Mouse (Mus musculus): ENCODE results near the gene Ccdc152.
"Not testable (repeated sequence)": the region's sequence is repeated elsewhere in the genome, so short reads cannot be mapped to it uniquely, and the experiment has no call there.

The Ccdc152 gene

DNA sequence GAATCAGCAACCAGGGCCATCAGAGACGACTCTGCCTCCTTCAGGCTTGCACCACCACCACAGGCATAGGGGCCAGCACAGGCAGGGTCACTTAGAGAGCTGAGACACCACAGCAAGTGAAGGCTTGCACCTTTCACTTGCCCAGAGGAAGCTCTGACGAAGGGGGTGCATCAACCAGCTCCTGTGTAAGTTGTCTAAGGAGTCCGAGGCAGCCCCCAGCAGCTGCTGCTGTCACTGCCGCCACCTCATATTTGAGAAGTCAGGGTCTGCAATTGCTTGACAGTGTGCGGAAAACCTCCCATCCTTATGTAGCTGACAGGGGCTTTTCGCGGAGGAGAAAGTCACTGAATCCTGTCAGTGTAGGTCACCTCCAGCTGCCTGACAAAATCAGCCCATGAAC lies 24.1 kb downstream of the Ccdc152 start:
- no peak for DNase-seq (ENCODE audit: low read depth, low spot score)

DNA sequence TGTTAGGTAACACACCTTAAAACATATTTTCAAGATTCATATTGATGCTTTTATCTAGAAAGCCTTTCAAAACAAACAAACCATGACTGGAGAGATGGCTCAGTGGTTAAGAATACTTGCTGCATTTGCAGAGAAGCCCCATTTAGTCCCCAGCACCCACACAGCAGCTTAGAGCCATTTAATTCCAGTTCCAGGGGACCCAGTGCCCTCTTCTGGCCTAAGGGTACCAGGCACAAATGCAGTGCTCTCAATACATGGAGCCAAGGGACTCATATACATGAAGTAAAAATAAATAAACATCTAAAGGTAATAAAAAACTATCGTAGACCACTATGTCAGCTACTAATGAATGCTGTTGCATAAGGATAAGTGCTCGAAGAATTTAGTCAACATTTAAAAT lies 25.9 kb downstream of the Ccdc152 start:
- DNase-seq (ENCODE audit: low read depth, low spot score): peak; percentile 32

DNA sequence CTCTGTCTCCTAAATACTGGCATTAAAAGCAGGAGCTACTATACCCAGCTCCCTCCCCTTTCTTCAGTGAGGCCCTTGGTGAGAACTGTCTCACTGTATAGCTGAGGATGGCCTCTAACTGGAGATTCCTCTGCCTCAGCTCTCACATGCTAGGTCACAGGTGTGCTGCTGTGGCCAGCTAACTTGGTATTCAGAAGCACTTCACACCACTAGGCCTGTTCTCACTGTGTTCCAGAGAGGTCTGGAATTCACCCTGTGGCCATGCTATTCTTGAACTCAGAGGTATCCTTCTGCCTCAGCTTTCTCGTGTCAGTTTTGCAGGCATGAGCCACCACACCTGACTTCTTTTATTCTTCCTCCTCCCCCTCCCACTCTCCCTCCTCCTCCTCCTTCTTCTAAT lies 30.1 kb downstream of the Ccdc152 start:
- no peak for DNase-seq (ENCODE audit: low read depth, low spot score)

DNA sequence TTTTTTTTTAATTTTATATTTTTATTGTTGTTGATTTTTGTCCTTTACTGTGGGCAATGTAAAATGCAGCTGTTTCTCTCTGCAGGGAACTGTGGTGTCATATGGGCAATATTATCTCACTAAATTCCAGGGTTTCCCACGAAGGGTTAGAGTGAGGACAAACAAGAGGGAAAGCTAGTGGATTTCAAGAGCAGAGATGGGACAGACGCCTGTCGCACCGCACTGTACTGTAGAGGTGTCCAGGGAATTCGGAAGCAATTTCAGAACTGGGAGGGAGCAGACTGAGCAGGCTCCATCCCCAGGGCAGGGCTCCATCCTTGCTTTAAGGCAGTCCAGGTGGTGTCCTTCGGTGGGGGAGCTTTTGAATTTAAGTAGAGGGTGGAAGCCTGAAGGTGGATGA lies 32.1 kb downstream of the Ccdc152 start:
- DNase-seq (ENCODE audit: low read depth, low spot score): no peak

DNA sequence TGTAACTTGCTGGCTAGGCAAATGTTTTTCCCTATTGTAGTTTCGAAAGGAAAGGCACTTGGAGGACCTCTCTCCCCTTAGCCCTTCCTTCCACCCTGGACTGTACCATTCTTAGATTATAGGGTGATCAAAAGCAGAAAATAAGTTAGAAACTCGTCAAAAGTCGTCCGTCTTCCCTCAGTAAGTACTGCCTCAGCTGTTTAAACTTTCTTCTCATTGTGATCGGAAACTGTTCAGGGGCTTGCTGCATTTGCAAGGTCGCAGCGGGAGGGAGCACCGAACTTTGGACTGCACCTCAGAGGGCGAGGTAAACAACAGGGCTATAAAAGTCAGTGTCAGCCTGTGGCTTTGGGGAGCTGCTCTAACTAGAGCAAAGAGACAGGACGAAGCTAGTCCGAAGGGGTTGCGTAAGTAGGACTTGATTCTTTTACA lies 32.7 kb downstream of the Ccdc152 start:
- peak; percentile 78 for DNase-seq (ENCODE audit: low read depth, low spot score)

DNA sequence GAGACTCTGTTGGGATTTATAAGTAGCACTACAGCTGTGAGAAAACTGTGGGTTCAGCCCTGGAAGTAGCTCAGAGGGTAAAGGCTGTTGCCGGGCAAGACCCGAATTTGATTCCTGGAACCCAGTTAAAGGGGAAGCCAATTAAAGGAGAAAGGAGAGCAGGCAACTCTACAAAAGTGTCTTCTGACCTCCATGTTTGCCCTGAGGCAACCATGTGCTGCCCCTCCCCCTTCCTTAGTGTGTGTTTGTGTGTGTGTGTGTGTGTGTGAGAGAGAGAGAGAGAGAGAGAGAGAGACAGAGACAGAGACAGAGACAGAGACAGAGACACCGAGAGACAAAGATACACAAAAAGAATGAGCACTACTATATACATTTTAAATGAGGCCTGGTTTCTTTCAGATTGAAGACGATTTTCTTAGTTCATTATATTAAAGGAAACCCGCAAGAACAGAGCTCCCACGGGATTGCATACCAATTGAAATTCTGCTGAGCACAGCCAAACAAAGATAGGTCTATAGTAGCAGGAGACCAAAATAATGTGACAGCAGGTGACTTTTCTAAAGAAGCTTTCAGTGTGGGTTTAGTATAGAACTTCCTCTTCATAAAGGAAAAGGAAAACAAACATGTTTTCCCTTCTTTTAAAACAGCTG lies 33.2 kb downstream of the Ccdc152 start:
- peak; percentile 31 for DNase-seq (ENCODE audit: low read depth, low spot score)

DNA sequence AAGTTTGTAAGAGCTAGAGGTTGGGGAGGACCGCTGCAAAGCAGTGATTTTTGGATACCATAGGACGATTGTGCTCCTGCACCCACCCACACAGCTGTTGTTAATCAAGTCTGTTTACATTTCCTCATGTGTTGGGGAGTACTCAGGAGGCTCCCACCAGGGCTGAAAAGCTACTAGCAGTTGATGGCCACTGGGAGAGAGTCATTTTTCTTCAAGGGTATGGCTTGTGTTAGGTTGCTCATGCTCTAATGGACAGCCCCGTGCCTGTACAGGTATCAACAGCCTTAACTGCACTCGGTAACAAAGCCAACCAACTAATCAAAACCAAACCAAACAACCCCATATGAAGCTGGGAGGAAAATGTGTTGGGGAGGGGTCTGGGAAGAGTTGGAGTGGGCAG lies 33.8 kb downstream of the Ccdc152 start:
- DNase-seq (ENCODE audit: low read depth, low spot score): no peak

DNA sequence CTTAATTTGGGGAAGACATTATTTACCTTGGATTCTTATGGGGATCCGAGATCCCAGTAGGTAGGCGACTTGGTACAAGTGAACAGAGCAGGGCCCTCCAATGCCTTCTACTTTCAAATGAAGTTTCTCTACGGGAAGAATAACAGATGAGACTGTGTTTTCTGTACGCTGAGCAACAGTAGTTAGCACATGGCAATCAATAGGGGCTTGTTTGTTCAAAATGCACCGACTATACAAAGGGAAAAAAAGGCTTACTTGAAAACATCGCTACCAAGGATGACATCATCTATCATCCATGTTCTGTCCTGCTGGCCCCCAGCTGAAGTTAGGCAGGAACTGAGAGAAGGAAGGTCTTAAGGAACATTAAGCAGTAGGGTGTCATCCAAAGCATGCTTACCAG lies 35.1 kb downstream of the Ccdc152 start, which contains the start of gene Selenop:
Selenop (plus strand) TSS at position 301 of the 400 bp plus-strand sequence.
- DNase-seq (ENCODE audit: low read depth, low spot score): no peak

DNA sequence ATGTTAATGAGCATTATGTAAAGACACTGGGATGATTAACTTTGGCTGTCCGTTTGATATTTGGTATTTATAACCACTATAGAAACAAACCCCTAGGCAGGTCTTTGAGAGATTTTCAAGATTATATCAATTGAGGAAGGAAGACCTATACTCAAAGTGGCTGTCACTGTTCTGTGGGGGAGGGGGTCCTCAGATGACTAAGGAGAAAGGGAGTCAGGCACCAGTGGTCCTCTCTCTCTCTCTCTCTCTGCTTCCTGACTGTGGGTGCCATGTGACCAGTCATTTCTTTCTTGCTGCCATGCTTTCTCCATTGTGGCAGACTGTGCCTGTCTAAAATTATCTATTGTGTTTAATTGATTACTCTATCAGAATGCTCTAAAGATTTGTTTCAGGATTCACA lies 38.5 kb downstream of the Ccdc152 start:
- no peak for DNase-seq (ENCODE audit: low read depth, low spot score)

DNA sequence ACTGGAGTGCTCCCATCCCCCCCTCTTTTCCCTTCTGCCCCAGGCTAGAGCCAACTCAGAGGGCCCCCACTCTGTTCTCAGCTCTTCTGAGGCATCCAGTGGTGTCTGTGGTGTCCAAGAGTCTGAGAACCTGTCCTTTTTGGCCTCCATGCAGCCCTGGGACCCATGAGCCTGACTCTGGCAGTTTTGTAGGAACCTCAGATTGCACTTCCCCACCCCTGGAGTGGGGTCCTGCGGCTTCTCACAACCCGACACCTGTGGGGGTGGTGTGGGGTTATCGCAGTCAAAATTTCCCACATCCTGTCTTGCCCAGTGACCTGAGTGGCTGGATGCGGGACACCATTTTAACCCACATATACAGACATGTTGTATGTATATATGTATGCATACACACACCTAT lies 39.0 kb downstream of the Ccdc152 start:
- no peak for DNase-seq (ENCODE audit: low read depth, low spot score)

DNA sequence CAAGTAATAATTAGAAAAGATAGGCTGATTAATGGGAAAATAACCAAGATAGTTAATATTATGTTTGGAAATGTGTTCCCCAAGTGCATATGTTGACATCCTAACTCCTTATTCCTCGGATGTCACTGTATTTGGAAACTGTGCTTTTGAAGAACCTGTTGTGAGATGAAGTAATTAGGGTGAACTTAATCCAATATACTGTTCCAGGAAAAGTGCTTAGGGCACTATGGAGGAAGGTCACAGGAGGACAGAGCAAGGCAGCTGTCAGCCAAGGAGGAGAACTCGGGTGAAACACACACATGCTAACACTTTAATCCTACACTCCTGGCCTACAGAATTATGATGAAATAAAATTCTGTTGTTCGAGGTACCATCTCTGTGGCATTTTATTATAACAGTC lies 40.4 kb downstream of the Ccdc152 start:
- no peak for DNase-seq (ENCODE audit: low read depth, low spot score)

DNA sequence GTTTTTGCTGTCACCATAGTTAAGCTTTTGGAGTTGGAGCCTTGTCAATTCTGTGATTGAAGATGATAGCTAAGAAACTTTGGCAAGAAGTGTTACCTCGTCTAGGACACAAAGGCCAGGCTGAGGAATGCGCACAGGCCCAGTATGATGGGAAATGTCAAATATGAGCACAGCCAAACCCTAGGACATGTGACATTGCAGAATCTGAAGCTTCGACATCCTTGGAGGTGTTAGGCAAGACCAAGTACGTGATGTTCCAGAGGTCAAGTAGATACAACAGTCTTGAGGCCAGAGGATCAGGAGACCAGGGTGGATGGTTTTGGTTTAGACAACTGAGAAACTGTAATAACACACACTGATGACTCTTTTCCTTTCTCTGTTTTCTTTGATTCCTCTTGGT lies 43.0 kb downstream of the Ccdc152 start:
- DNase-seq (ENCODE audit: low read depth, low spot score): no peak

DNA sequence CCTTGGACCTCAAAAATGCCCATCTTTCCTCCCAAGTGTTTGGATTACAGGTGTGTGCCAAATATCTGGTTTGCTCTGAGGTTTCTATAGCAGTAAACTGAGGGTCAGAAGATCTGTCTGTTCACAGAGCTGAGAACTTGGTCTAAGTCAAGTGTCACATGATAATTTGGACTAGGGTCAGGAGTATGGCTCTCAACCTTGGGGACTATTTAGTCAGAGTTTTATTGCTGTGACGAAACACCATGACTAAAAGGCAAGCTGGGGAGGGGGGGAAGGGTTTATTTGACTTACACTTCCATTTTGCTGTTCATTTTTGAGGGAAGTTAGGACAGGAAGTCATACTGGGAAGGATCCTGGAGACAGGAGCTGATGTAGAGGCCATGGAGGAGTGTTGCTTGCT lies 44.3 kb downstream of the Ccdc152 start:
- DNase-seq (ENCODE audit: low read depth, low spot score): no peak

DNA sequence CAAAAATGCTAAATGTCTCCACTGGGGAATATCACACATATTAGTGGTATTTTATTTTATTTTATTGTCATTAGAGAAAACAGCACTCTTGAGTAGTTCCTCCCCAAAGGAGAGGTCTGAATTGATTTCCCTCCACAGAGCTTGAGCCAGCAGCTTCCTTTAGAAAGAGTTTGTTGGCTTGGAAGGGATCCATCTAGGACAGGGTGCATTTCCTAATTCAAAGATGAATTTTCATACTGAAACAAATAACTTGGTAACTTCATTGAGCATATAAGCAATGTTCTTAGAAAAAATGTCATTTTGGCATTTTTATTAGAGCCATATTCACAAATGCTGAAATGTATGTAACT lies 51.6 kb downstream of the Ccdc152 start:
- no peak for DNase-seq (ENCODE audit: low read depth, low spot score)

DNA sequence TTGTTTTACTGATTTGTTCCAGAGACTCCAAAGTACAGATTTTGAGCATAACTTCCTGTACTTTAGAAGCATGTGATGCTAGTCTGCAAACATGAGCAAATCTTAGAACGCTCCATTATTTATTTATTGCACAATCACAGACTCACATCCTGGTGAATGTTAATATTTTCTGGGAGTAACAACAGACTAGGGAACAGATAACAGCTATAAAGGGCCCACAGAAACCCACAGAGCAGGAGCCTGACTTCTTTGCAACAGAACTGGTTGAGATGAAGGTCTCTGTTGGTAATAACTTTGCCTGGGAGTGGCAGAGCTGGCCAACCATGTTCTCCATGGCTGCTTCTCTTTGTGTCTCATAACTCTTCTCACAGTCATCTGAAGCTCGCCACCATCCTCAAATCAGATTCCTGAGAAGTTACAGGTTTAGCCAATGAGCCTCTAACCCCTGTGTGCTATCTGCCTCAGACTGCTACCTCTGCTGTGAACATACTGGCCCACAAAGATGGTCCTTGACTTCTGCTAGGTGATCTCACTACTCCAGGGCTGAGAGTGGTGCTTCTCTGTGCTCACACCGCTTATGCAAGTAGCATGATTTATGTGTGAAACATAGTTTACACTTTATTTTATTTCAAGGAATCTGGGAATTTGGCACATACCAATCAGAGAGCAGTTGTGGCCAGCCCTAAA lies 52.2 kb downstream of the Ccdc152 start:
- DNase-seq (ENCODE audit: low read depth, low spot score): no peak

DNA sequence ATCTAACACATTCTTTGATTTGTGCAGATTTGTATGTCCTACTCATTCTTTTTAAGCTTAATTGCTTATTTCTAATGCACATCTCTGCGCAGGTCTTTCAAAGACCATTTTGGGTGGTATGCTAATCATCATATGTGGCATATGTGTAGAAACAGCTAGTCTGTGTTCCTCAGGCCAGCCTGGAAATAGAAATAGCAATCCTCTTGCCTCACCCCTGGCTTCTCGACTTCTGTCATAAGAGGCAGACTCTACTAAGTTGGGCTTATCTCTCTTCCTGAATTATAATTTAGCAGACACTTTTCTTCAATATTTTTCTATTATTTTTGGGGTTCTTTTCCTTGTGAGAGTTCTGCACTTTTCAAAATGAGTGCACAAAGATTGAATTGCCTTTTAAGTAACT lies 52.7 kb downstream of the Ccdc152 start:
- DNase-seq (ENCODE audit: low read depth, low spot score): no peak

DNA sequence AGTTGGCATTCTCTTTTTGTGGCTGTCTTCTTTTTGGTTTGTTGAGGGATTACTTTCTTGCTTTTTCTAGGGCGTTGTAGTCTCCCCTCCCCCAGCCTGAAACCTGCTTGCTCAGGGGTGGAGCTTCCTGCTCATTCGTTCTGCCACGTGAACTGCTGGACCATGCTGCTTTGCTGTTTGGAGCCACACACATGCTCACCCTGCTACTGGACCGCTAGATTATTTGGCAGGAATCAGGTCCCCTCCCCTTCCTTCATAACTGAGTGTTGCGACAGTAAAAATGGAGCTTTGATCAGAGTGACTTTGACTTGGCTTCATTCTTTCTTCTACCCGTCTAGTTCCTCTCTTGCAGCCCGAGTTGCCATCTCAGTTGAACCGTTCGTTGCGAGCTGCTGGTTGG lies 58.3 kb downstream of the Ccdc152 start:
- not testable (repeated sequence) for DNase-seq (ENCODE audit: low read depth, low spot score)

DNA sequence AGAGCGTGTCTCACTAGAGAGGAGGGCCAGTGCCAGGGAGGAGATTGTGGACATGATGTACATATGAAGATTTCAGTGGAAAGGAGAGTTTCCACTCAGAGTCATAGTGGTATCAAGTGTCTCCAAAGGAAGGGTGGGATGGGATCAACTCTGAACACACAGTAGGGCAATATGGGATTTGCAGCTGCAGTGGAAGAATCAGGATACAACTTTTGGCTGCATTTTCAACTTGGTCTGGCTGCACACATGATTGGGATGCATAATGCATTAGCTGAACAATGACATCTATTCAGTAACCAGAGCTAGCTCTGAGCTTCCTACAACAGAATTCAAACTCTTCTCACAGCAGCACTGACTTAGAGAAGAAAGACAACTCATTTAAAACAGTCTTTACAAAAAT lies 65.4 kb downstream of the Ccdc152 start:
- DNase-seq (ENCODE audit: low read depth, low spot score): no peak

DNA sequence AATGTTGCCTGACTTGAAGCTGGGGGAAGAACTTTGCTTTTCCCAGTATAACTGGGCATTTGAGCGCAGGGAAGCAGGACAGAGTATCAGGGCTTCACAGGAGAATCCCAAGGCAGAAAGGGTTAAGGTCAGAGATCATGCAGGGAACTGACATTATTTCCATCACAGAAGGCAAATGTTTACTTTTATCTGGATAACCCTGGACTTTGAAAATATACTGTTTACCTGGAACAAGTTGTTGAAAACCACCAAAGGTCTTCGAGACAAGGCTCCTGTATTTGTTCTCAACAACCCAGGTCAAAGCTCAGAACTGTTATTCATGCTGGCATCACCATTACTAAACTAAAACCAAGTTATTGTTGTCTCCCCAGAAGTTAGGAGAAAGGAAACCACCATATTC lies 67.0 kb downstream of the Ccdc152 start:
- DNase-seq (ENCODE audit: low read depth, low spot score): no peak

DNA sequence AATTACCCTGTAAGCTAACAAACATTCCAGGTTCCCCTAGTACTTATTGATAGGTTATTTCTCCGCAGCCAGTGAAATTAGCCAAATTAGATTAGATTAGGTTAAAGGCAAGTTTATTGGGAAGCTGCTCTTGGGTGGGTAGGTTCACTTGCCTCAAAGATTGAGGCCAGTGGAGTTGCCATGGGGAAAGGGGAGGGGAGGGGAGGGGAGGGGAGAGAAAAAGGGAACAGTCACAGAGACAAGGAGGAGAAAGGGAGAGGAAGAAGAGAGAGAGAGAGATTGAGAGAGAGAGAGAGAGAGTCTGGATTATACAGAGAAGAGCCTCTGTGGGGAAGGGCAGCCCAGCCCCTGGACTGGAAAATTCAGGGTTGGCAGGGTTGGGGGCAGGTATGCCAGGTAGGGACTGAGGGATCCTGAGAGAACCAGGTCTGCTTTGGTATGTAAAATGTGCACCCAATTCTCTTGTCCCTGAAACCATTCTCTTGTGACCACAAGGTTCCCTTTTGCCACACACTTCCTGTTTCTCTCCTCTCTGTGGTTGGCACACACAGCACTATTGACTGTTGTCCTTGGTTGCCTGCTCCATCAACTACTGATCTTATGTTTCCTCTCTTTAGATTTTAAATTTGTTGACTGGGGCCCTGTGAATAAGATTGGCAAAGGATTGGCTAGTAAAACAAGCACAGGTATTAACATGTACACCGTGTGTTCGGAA lies 69.3 kb downstream of the Ccdc152 start:
- DNase-seq (ENCODE audit: low read depth, low spot score): peak; percentile 42

DNA sequence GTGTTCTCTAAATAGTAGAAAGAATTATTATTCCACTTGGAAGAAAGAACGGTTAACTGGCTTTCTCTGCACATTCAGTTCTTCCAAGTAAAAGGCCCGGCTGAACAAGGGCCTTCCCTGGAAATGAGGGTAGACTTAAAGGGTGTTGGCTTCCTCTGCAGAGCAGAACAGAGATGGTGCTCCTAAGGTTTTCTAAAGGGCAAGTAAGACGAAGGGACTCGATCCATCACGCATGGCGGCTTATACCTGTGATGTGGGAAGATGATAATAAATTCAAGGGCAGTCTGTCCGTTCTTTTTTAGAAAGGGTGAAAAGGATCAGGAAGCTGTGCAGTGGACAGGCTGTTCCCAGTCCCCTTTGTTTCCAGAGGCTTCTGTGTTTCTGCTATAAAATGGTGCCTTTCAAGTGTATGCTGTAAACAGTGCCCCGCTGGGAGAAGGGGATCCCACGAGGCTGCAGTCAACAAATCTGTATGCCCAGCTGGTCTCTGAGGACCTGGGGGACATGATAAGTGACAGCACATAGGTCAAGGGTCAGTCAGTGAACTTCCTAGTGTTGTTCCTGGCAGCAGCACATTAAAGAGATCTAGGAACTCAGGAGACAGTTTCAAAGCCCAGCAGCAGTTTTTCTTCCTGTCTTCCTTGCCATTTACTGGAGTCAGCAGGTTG lies 71.0 kb downstream of the Ccdc152 start:
- no peak for DNase-seq (ENCODE audit: low read depth, low spot score)

DNA sequence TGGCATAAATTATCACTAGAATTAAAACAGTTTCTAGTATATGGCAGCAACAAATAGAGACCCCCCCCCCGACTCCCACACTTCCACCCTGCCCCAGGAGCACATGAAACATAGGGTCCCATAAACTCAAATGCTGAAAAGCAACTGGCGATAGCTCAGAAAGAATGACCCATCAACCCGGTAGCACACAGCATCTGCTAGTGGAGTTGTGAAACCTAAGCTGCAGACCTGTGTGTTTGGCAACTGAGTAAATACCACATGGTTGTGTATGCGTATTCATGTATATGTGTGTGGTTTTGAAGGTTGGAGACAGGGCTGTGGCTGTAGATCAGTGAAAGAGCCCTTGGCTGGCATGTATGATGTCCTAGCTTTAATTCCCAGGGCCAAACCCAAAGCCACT lies 72.3 kb downstream of the Ccdc152 start:
- DNase-seq (ENCODE audit: low read depth, low spot score): no peak

Measured in CD4-positive, CD25-positive, alpha-beta regulatory T cell, adult 2 months (primary cell).